In genomic region chr7:141131904-141132755, GRCm38 (mm10) we compare ENCODE assay signal across 7 mouse cellular contexts. TPM values are rescaled to one million over a fixed set of nuclear protein-coding genes. Genes with fewer than 3 reads are reported as not detected.
A peak's percentile ranks its signal among the peaks of the same experiment; 100 is the strongest.
DNase-seq lines count a peak whose midpoint lies in the region; ATAC-seq and TF ChIP-seq lines count a peak whose summit lies in the region.

No protein-coding gene starts in this region.

- H3K27me3 ChIP-seq in ES-Bruce4 (ENCODE audit: control insufficient read depth, insufficient read depth, low read length, poor library complexity, severe bottlenecking): no peaks in the 10 kb centered on the region
- 0 out of 2 replicates have a peak, but pooled peaks cover 3% of the 10 kb centered on the region for H3K27me3 ChIP-seq in hindbrain, embryonic 13.5 days

- TF ChIP-seq CTCF in ES-Bruce4 (IDR thresholded peaks at IDR 0.05; ENCODE audit: low read depth, low read length): no peak
- no peak for TF ChIP-seq CTCF in bone marrow macrophage, adult 2 months (IDR thresholded peaks at IDR 0.05; ENCODE audit: low read depth, low read length)

- DNase-seq in urinary bladder, postnatal 36 days (ENCODE audit: low spot score in 2 of 2): no peak
- DNase-seq in ovary, postnatal 36 days (ENCODE audit: low spot score): no peak

- 65% methylated on average over 12 of the region's 12 CpGs for WGBS in hindbrain, embryonic 13.5 days
- 73% methylated on average over 12 of the region's 12 CpGs for whole genome bisulfite sequencing in macrophage (ENCODE audit: missing documents)

- peaks cover 2% of the 10 kb centered on the region for H3K4me1 ChIP-seq in ES-Bruce4 (ENCODE audit: control insufficient read depth, insufficient read depth, low read length)
- peaks cover 33% of the 10 kb centered on the region for H3K4me1 ChIP-seq in bone marrow macrophage, adult 2 months (ENCODE audit: control insufficient read depth, insufficient read depth, low read length)
- H3K4me1 ChIP-seq in hindbrain, embryonic 13.5 days (replicated peaks): peaks cover 23% of the 10 kb centered on the region

- no peak for TF ChIP-seq EP300 in ES-Bruce4 (IDR thresholded peaks at IDR 0.05; ENCODE audit: insufficient read depth, low read depth, low read length)

- peaks cover 16% of the 10 kb centered on the region; the same call in 1 of the 2 replicates for H3K79me2 ChIP-seq in macrophage (ENCODE audit: inconsistent target)

- H3K4me2 ChIP-seq in hindbrain, embryonic 13.5 days: peak overlapping the region; percentile 88

- peak overlapping the region; percentile 96 for H3K4me3 ChIP-seq in ES-Bruce4 (ENCODE audit: low read depth, low read length)
- H3K4me3 ChIP-seq in bone marrow macrophage, adult 2 months (ENCODE audit: insufficient read depth, low read length): peak overlapping the region; percentile 83
- peak overlapping the region; percentile 84 for H3K4me3 ChIP-seq in hindbrain, embryonic 13.5 days
- peak overlapping the region; percentile 82 for H3K4me3 ChIP-seq in macrophage (ENCODE audit: inconsistent target)

- no peak for TF ChIP-seq POLR2A in ES-Bruce4 (IDR thresholded peaks at IDR 0.05; ENCODE audit: insufficient read depth, low read length)
- no peak for TF ChIP-seq POLR2A in bone marrow macrophage, adult 2 months (IDR thresholded peaks at IDR 0.05; ENCODE audit: borderline replicate concordance, low read depth, low read length)

- peak overlapping the region; percentile 89 for H3K9ac ChIP-seq in ES-Bruce4 (ENCODE audit: low read depth, poor library complexity, severe bottlenecking)
- H3K9ac ChIP-seq in hindbrain, embryonic 13.5 days: peak overlapping the region; percentile 92

- ATAC-seq in hindbrain, embryonic 13.5 days (ENCODE audit: low FRiP score): no peak
- ATAC-seq in CD4-positive, CD25-positive, alpha-beta regulatory T cell, adult 4 months: no peak

- no peaks in the 10 kb centered on the region for H3K9me3 ChIP-seq in ES-Bruce4 (replicated peaks; ENCODE audit: control insufficient read depth, insufficient read depth, low read length, poor library complexity, severe bottlenecking)
- H3K9me3 ChIP-seq in hindbrain, embryonic 13.5 days: no peaks in the 10 kb centered on the region

- peaks cover 21% of the 10 kb centered on the region for H3K36me3 ChIP-seq in ES-Bruce4 (ENCODE audit: control insufficient read depth, insufficient read depth, low read length, poor library complexity, severe bottlenecking)
- H3K36me3 ChIP-seq in hindbrain, embryonic 13.5 days: peaks cover 23% of the 10 kb centered on the region
- peaks cover 17% of the 10 kb centered on the region; the same call in 1 of the 2 replicates for H3K36me3 ChIP-seq in macrophage (ENCODE audit: inconsistent target)

- H3K27ac ChIP-seq in ES-Bruce4 (ENCODE audit: insufficient read depth, low read length): no peak overlapping the region
- no peak overlapping the region for H3K27ac ChIP-seq in bone marrow macrophage, adult 2 months (ENCODE audit: insufficient read depth, low read depth, low read length)
- H3K27ac ChIP-seq in hindbrain, embryonic 13.5 days: no peak overlapping the region
- H3K27ac ChIP-seq in macrophage: 0 out of 2 replicates have a peak overlapping the region, but pooled peaks have one; percentile 25

RNA-seq across cellular contexts. Expression of gene Ptdss2, which starts 9.9 kb away (rescaled TPM):
- polyA plus RNA-seq in ES-Bruce4 (2011; ENCODE audit: insufficient read depth, insufficient read length, low read depth, missing spikeins) (42.5 and 55.3 TPM in 2 replicates), macrophage (2018) (12.0 to 19.0 TPM (median 15.6 TPM) in 3 replicates)
- polyA plus RNA-seq in bone marrow macrophage, adult 2 months (2012; ENCODE audit: insufficient read depth, insufficient read length, missing spikeins): 20.7 and 21.5 TPM in 2 replicates
- polyA plus RNA-seq in hindbrain, embryonic 13.5 days (2015; fragmentation: Nextera tagmentation; extraction: Ambion mirVana): 79.8 and 83.6 TPM in 2 replicates
- 10 to 100 TPM in 22 of 26 experiments, 1 to 10 TPM in 4; 4.0 to 48.9 (median 22.9) TPM for total RNA-seq in macrophage (2018; cell fraction: chromatin; rRNA removed)
- 10 to 100 TPM in 25 of 26 experiments, 1 to 10 TPM in 1; 8.6 to 20.0 (median 16.0) TPM for total RNA-seq in macrophage (2018; cell fraction: cytosol; rRNA removed)
- 10 to 100 TPM; 10.5 to 39.6 (median 23.0) TPM for total RNA-seq in macrophage (2018; cell fraction: nucleus; rRNA removed)
- polyA plus RNA-seq in CD4-positive, CD25-positive, alpha-beta regulatory T cell, adult 4 months (2017; shearing (Covaris generic)): 10 to 100 TPM in 1 of 2 experiments, 1 to 10 TPM in 1; 6.7 to 10.1 TPM

RNA-seq across cellular contexts. Expression of gene Ano9, which starts 14.5 kb away (rescaled TPM):
- 19.1 and 22.1 TPM in 2 replicates for polyA plus RNA-seq in ES-Bruce4 (2011; ENCODE audit: insufficient read depth, insufficient read length, low read depth, missing spikeins)
- polyA plus RNA-seq in bone marrow macrophage, adult 2 months (2012; ENCODE audit: insufficient read depth, insufficient read length, missing spikeins): not detected in 2 replicates
- 0.09 TPM in 1 of 2 replicates, not detected in the other for polyA plus RNA-seq in hindbrain, embryonic 13.5 days (2015; fragmentation: Nextera tagmentation; extraction: Ambion mirVana)
- total RNA-seq in macrophage (2018; cell fraction: chromatin; rRNA removed): not detected
- not detected for total RNA-seq in macrophage (2018; cell fraction: cytosol; rRNA removed)
- not detected for total RNA-seq in macrophage (2018; cell fraction: nucleus; rRNA removed)
- not detected in 3 replicates for polyA plus RNA-seq in macrophage (2018)
- polyA plus RNA-seq in CD4-positive, CD25-positive, alpha-beta regulatory T cell, adult 4 months (2017; shearing (Covaris generic)): not detected

RNA-seq across cellular contexts. Expression of gene Sigirr, which starts 31.8 kb away (rescaled TPM):
- polyA plus RNA-seq in ES-Bruce4 (2011; ENCODE audit: insufficient read depth, insufficient read length, low read depth, missing spikeins) (15.4 and 23.2 TPM in 2 replicates), macrophage (2018) (0.50 to 2.0 TPM (median 0.58 TPM) in 3 replicates)
- polyA plus RNA-seq in bone marrow macrophage, adult 2 months (2012; ENCODE audit: insufficient read depth, insufficient read length, missing spikeins): 1.6 and 3.9 TPM in 2 replicates
- 1.7 and 2.9 TPM in 2 replicates for polyA plus RNA-seq in hindbrain, embryonic 13.5 days (2015; fragmentation: Nextera tagmentation; extraction: Ambion mirVana)
- total RNA-seq in macrophage (2018; cell fraction: chromatin; rRNA removed): 1 to 10 TPM in 13 of 26 experiments, under 1 TPM in 4, not detected in 9; 0.34 to 3.5 (median 1.6) TPM
- 1 to 10 TPM in 21 of 26 experiments, under 1 TPM in 5; 0.69 to 2.7 (median 1.4) TPM for total RNA-seq in macrophage (2018; cell fraction: cytosol; rRNA removed)
- 1 to 10 TPM in 15 of 26 experiments, under 1 TPM in 8, not detected in 3; 0.48 to 4.2 (median 1.3) TPM for total RNA-seq in macrophage (2018; cell fraction: nucleus; rRNA removed)
- 100 to 1,000 TPM; 202 to 308 TPM for polyA plus RNA-seq in CD4-positive, CD25-positive, alpha-beta regulatory T cell, adult 4 months (2017; shearing (Covaris generic))

RNA-seq across cellular contexts. Expression of gene Rnh1, which starts 40.5 kb away (rescaled TPM):
- polyA plus RNA-seq in ES-Bruce4 (2011; ENCODE audit: insufficient read depth, insufficient read length, low read depth, missing spikeins) (44.8 and 48.5 TPM in 2 replicates), macrophage (2018) (93.2 to 290 TPM (median 289 TPM) in 3 replicates)
- polyA plus RNA-seq in bone marrow macrophage, adult 2 months (2012; ENCODE audit: insufficient read depth, insufficient read length, missing spikeins): 131 and 141 TPM in 2 replicates
- 51.1 and 53.5 TPM in 2 replicates for polyA plus RNA-seq in hindbrain, embryonic 13.5 days (2015; fragmentation: Nextera tagmentation; extraction: Ambion mirVana)
- 100 to 1,000 TPM in 10 of 26 experiments, 10 to 100 TPM in 16; 45.4 to 179 (median 83.1) TPM for total RNA-seq in macrophage (2018; cell fraction: chromatin; rRNA removed)
- 100 to 1,000 TPM; 170 to 399 (median 266) TPM for total RNA-seq in macrophage (2018; cell fraction: cytosol; rRNA removed)
- total RNA-seq in macrophage (2018; cell fraction: nucleus; rRNA removed): 100 to 1,000 TPM in 25 of 26 experiments, 10 to 100 TPM in 1; 88.9 to 212 (median 143) TPM
- polyA plus RNA-seq in CD4-positive, CD25-positive, alpha-beta regulatory T cell, adult 4 months (2017; shearing (Covaris generic)): 100 to 1,000 TPM; 121 to 188 TPM

RNA-seq across cellular contexts. Expression of gene Pkp3, which starts 54.1 kb away (rescaled TPM):
- 19.6 and 22.0 TPM in 2 replicates for polyA plus RNA-seq in ES-Bruce4 (2011; ENCODE audit: insufficient read depth, insufficient read length, low read depth, missing spikeins)
- not detected in 2 replicates for polyA plus RNA-seq in bone marrow macrophage, adult 2 months (2012; ENCODE audit: insufficient read depth, insufficient read length, missing spikeins)
- 0.27 and 0.32 TPM in 2 replicates for polyA plus RNA-seq in hindbrain, embryonic 13.5 days (2015; fragmentation: Nextera tagmentation; extraction: Ambion mirVana)
- not detected for total RNA-seq in macrophage (2018; cell fraction: chromatin; rRNA removed)
- under 1 TPM; 0.17 to 0.51 (median 0.26) TPM for total RNA-seq in macrophage (2018; cell fraction: cytosol; rRNA removed)
- total RNA-seq in macrophage (2018; cell fraction: nucleus; rRNA removed): under 1 TPM in 1 of 26 experiments, not detected in 25; 0.66 TPM
- polyA plus RNA-seq in macrophage (2018): not detected in 3 replicates
- 100 to 1,000 TPM; 293 to 427 TPM for polyA plus RNA-seq in CD4-positive, CD25-positive, alpha-beta regulatory T cell, adult 4 months (2017; shearing (Covaris generic))

Comparison
In these comparisons a context has a peak if more than half of its experiments do, and no peak if none do; other contexts are left out.
1. RNA of gene Ano9, which starts 14.5 kb away (polyA plus RNA-seq): 19.1 to 22.1 TPM in ES-Bruce4; not detected in CD4-positive, CD25-positive, alpha-beta regulatory T cell, adult 4 months, 0.09 TPM in hindbrain, embryonic 13.5 days, not detected in bone marrow macrophage, adult 2 months and not detected in macrophage; every median in the first group is over 10 times any median in the second.
2. Peak in every context shown above with its lines, with median percentiles within 50 percentile points of each other: H3K4me3 ChIP-seq.